Mouse (Mus musculus): Measurements from ENCODE around the gene Ccser2. TPM values are rescaled to one million over a fixed set of nuclear protein-coding genes. Genes with fewer than 3 reads are reported as not detected.

Ccser2 gene
- polyA plus RNA-seq, 1 experiment from 2014 or later, result 53.1 TPM

DNA sequence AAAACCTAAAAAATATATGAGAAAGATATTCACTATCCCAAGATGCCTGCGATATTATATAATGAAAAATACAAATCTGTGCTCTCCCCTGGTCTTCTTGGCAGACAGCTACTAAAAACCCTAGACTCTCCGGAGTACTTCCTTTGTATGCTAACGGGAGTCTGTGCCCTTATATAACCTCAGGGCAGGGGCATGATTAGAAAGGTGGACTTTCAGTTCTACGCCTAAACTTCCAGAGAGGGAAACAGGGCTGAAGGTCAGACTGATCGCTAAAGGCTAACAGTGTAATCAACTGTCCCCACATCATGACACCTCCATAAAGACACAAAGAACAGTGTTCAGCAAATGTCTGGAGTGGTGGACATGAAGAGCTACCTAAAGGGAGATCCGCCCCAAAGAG lies 11.3 kb downstream of the Ccser2 start:
- H3K36me3 ChIP-seq (ENCODE audit: control insufficient read depth, insufficient read depth, low read length), result no peaks in the 10 kb centered on the region
- ATAC-seq (no peak), DNase-seq (ENCODE audit: low spot score) (no peak)
- no peak overlapping the region for H3K4me3 ChIP-seq (ENCODE audit: low read depth, low read length)
- H3K27me3 ChIP-seq (replicated peaks; ENCODE audit: control insufficient read depth, insufficient read depth, low read length), result no peaks in the 10 kb centered on the region
- no peak overlapping the region for H3K27ac ChIP-seq (ENCODE audit: low read depth, low read length)
- H3K4me1 ChIP-seq (ENCODE audit: control insufficient read depth, insufficient read depth, low read length), result no peaks in the 10 kb centered on the region
- H3K9me3 ChIP-seq (replicated peaks; ENCODE audit: control insufficient read depth, low read length), result no peaks in the 10 kb centered on the region
- no peak overlapping the region for H3K9ac ChIP-seq (ENCODE audit: low read length)
- H3K4me2 ChIP-seq (ENCODE audit: low read length), result no peak overlapping the region
- 85% methylated on average over 6 of the region's 6 CpGs for WGBS

DNA sequence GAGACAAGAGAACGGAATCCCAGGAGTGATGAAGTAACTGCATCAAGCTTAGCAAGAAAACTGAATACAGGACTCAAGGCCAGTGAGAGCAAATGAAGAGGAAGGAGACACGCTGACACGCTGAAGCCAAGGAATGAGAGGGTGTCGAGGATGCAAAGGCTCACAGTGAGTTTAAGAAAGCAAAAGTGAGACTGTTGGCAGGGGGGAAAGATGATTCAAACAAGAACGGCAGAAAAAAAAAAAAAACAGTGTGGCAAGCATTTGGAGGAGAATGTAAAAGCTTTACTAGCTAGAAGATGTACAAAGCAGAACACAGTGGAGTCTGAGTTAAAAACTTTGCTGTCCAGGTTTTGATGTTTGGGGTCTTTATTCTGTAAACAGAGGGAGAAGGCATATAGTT lies 11.9 kb downstream of the Ccser2 start:
- H3K4me2 ChIP-seq (ENCODE audit: low read length), result no peak overlapping the region
- H3K9me3 ChIP-seq (replicated peaks; ENCODE audit: control insufficient read depth, low read length), result no peaks in the 10 kb centered on the region
- 72% methylated on average over 5 of the region's 5 CpGs for WGBS
- no peaks in the 10 kb centered on the region for H3K27me3 ChIP-seq (replicated peaks; ENCODE audit: control insufficient read depth, insufficient read depth, low read length)
- DNase-seq (ENCODE audit: low spot score) (no peak), ATAC-seq (no peak)
- no peaks in the 10 kb centered on the region for H3K4me1 ChIP-seq (ENCODE audit: control insufficient read depth, insufficient read depth, low read length)
- no peaks in the 10 kb centered on the region for H3K36me3 ChIP-seq (ENCODE audit: control insufficient read depth, insufficient read depth, low read length)
- H3K27ac ChIP-seq (ENCODE audit: low read depth, low read length), result no peak overlapping the region
- H3K9ac ChIP-seq (ENCODE audit: low read length), result no peak overlapping the region
- H3K4me3 ChIP-seq (ENCODE audit: low read depth, low read length), result no peak overlapping the region

DNA sequence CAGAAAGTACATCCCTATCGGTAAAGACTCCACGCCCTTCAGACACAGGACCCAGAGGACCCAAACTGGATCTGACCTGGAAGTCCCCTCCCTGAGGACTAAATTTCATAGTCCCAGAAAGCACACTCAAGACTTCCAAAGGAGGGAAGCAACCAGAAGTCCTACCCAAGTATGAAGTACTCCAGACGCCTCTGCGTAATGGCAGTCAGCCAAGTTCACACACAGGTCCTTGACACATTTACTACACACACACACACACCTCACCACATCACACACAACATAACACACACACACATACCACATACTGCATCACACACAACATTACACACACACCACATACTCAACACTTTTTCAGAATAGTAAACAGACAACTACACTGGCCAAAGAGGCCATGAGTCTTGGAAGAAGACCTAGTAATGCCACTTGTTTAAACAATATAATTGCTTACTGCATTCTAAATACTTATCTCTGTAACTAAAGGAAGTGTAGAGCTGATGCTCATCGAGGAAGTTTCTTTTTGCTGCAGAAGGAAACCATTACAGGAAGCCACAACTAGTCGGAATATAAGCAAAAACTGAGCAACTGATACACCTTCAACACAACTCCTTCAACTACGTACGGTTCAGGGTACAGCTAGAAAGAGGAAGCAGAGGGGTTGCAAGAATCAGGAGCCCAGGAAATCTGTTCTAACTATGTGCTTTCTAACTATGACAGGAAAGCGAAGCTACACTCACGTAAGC lies 15.7 kb downstream of the Ccser2 start:
- Histone ChIP-seq H3K36me3 (ENCODE audit: control insufficient read depth, insufficient read depth, low read length) (no peaks in the 10 kb centered on the region), H3K27me3 (replicated peaks; ENCODE audit: control insufficient read depth, insufficient read depth, low read length) (no peaks in the 10 kb centered on the region), H3K27ac (ENCODE audit: low read depth, low read length) (no peak overlapping the region), H3K4me3 (ENCODE audit: low read depth, low read length) (no peak overlapping the region), H3K9ac (ENCODE audit: low read length) (no peak overlapping the region), H3K9me3 (replicated peaks; ENCODE audit: control insufficient read depth, low read length) (no peaks in the 10 kb centered on the region), H3K4me1 (ENCODE audit: control insufficient read depth, insufficient read depth, low read length) (no peaks in the 10 kb centered on the region), H3K4me2 (ENCODE audit: low read length) (no peak overlapping the region)
- DNase-seq (ENCODE audit: low spot score), result no peak
- WGBS, result 91% methylated on average over 10 of the region's 10 CpGs
- ATAC-seq, result no peak

DNA sequence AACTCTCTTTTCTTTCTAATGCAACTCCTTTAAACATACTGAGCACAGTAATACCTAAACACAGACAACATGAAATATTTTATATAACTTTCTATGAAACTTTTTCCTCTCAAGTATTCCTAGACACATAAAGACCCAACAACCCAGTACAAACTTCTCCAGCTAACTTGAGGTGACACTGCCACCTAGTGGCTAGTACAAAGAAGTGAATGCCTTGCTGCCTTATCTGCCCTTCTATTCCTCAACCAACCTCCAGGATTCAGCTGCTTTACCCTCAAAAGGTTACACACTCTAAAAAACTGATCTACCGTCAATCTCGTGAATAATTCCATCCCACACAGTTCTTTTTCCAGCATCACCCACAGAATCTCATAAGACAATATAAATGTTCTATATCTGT lies 16.4 kb downstream of the Ccser2 start:
- Histone ChIP-seq H3K4me3 (ENCODE audit: low read depth, low read length) (no peak overlapping the region), H3K9me3 (replicated peaks; ENCODE audit: control insufficient read depth, low read length) (no peaks in the 10 kb centered on the region), H3K27me3 (replicated peaks; ENCODE audit: control insufficient read depth, insufficient read depth, low read length) (no peaks in the 10 kb centered on the region), H3K36me3 (ENCODE audit: control insufficient read depth, insufficient read depth, low read length) (no peaks in the 10 kb centered on the region), H3K9ac (ENCODE audit: low read length) (no peak overlapping the region), H3K4me1 (ENCODE audit: control insufficient read depth, insufficient read depth, low read length) (no peaks in the 10 kb centered on the region), H3K4me2 (ENCODE audit: low read length) (no peak overlapping the region), H3K27ac (ENCODE audit: low read depth, low read length) (no peak overlapping the region)
- WGBS, result 28% methylated on average over 2 of the region's 2 CpGs
- DNase-seq (ENCODE audit: low spot score), result peak; percentile 68
- ATAC-seq, result peak; percentile 57; the same call in 1 of the 2 replicates

DNA sequence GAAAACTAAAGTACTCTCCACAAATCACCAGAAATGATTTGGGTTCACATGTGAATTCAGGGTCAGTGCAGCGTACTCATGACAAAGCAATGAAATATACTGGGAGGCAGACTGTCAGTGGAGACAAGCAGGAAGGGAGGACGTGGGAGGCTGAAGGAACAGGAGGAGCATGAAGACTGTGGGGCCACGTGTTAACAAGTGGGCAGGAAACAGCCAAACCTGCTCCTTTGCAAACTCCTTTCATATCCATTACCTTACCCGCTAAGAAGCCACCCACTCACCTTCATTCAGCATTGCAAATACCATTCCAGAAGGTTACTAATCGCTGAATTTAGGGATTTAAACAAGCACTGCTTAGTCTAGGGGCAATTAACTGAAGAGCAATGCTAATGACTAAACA lies 25.9 kb downstream of the Ccser2 start:
- WGBS, result 48% methylated on average over 5 of the region's 5 CpGs
- ATAC-seq, result no peak
- H3K36me3 ChIP-seq (ENCODE audit: control insufficient read depth, insufficient read depth, low read length), result peaks cover 23% of the 10 kb centered on the region

DNA sequence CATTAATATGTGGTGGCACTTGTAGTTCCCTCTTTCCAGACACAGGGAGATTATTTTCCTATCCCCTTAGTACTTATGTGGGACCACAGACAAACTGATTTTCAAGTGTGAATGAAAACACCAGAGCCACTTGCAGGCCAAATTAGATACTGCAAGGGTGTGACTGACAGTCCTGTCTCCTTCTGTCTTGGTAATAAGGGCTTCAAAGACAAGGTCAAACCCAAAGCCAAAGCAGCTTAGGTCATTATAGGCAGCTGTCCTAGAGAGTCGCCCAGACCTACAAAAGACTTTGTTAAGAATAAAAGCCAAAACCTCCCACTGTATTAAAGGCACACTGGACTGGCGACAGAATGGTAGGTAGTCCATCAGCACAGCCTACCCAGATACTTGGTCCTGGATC lies 30.6 kb downstream of the Ccser2 start:
- ATAC-seq (no peak), DNase-seq (ENCODE audit: low spot score) (no peak)
- Histone ChIP-seq H3K4me2 (ENCODE audit: low read length) (no peak overlapping the region), H3K4me1 (ENCODE audit: control insufficient read depth, insufficient read depth, low read length) (no peaks in the 10 kb centered on the region), H3K4me3 (ENCODE audit: low read depth, low read length) (no peak overlapping the region), H3K27me3 (replicated peaks; ENCODE audit: control insufficient read depth, insufficient read depth, low read length) (no peaks in the 10 kb centered on the region), H3K36me3 (ENCODE audit: control insufficient read depth, insufficient read depth, low read length) (peaks cover 32% of the 10 kb centered on the region), H3K9me3 (replicated peaks; ENCODE audit: control insufficient read depth, low read length) (no peaks in the 10 kb centered on the region), H3K9ac (ENCODE audit: low read length) (no peak overlapping the region), H3K27ac (ENCODE audit: low read depth, low read length) (no peak overlapping the region)
- WGBS, result 66% methylated on average over 2 of the region's 2 CpGs

More for the DNA sequence above, 25.9 kb downstream of the Ccser2 start:
- Histone ChIP-seq H3K9ac (ENCODE audit: low read length) (no peak overlapping the region), H3K27me3 (replicated peaks; ENCODE audit: control insufficient read depth, insufficient read depth, low read length) (no peaks in the 10 kb centered on the region), H3K4me3 (ENCODE audit: low read depth, low read length) (no peak overlapping the region), H3K27ac (ENCODE audit: low read depth, low read length) (no peak overlapping the region), H3K4me2 (ENCODE audit: low read length) (no peak overlapping the region), H3K4me1 (ENCODE audit: control insufficient read depth, insufficient read depth, low read length) (no peaks in the 10 kb centered on the region), H3K9me3 (replicated peaks; ENCODE audit: control insufficient read depth, low read length) (no peaks in the 10 kb centered on the region)
- no peak for DNase-seq (ENCODE audit: low spot score)

DNA sequence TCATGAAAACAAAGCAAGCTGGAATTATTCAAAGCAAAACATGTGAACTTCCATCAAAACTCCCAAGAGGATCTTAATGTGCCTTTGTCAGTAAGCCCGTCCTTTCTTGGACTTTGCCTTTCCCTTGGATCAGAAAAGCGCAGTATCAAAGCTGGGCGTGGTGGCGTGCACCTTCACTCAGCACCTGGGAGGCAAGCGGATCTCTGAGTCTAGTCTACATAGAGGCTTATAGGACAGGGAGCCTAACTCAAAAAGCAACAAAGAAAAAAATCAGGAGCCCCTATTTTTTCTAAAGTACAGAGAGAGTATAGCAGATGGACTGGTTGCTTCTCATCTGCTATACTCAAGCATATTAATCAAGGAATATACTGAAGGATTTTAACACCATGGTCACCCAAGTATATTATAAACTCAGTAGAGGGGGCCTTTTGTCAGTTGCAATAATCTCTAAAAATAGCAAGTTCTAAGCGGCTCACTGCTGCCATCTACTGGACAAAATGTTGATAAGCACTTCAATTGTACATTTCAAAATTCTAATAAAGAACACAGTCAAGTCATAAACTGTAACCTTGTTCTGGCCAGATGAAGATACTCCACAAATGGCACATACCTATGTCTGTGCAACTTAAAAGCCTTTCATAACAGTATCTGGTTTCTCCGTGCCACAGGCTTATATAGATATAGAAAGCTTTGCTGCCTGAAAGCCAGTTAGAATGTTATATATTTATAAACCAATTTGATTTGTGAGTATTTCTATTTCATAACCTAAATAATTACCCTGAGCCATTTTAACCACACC lies 31.3 kb downstream of the Ccser2 start:
- ATAC-seq (peak; percentile 26; the same call in 1 of the 2 replicates), DNase-seq (ENCODE audit: low spot score) (peak; percentile 81)
- peaks cover 32% of the 10 kb centered on the region for H3K36me3 ChIP-seq (ENCODE audit: control insufficient read depth, insufficient read depth, low read length)
- no peaks in the 10 kb centered on the region for H3K27me3 ChIP-seq (replicated peaks; ENCODE audit: control insufficient read depth, insufficient read depth, low read length)
- no peak overlapping the region for H3K4me2 ChIP-seq (ENCODE audit: low read length)
- no peaks in the 10 kb centered on the region for H3K4me1 ChIP-seq (ENCODE audit: control insufficient read depth, insufficient read depth, low read length)
- H3K4me3 ChIP-seq (ENCODE audit: low read depth, low read length), result no peak overlapping the region
- H3K9me3 ChIP-seq (replicated peaks; ENCODE audit: control insufficient read depth, low read length), result no peaks in the 10 kb centered on the region
- WGBS, result 75% methylated on average over 7 of the region's 7 CpGs
- no peak overlapping the region for H3K9ac ChIP-seq (ENCODE audit: low read length)
- no peak overlapping the region for H3K27ac ChIP-seq (ENCODE audit: low read depth, low read length)

DNA sequence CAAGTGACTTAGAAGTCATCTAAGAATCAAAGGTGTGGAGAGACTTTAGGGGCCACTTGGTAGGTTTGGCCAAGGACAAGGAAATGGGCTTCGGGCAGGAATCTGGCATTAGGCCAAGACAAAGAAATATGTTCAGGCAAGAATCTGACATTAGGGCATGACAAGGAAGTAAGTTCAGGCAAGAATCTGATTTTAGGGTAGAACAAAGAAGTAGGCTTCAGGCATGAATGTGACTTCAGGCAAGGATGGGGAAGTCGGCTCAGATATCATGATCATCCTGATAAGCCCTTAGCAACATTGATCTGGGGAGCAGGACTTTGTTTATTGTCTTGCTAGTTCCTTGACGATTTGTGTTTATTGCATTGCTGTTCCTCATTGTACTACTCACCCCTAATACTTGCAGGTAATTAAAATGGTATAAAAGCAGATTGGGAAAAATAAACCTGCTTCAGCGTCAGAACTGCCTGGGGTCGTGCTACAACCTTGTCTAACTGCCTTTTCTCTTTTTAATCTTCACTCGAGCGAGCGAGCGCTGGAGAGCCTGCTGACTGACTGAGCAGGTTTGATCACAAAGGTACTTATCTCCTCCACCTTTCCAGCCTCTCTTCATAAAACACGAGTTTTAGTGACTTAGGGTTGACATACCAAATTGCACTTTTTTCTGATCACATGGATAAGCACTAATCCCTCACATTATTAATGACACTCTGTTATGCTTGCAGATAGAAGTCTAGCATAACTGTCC lies 35.8 kb downstream of the Ccser2 start:
- Histone ChIP-seq H3K4me3 (ENCODE audit: low read depth, low read length) (no peak overlapping the region), H3K27me3 (replicated peaks; ENCODE audit: control insufficient read depth, insufficient read depth, low read length) (no peaks in the 10 kb centered on the region), H3K9ac (ENCODE audit: low read length) (no peak overlapping the region), H3K9me3 (replicated peaks; ENCODE audit: control insufficient read depth, low read length) (no peaks in the 10 kb centered on the region), H3K36me3 (ENCODE audit: control insufficient read depth, insufficient read depth, low read length) (peaks cover 11% of the 10 kb centered on the region; the same call in 1 of the 2 replicates), H3K4me1 (ENCODE audit: control insufficient read depth, insufficient read depth, low read length) (no peaks in the 10 kb centered on the region), H3K27ac (ENCODE audit: low read depth, low read length) (no peak overlapping the region), H3K4me2 (ENCODE audit: low read length) (no peak overlapping the region)
- WGBS, result 82% methylated on average over 10 of the region's 10 CpGs
- ATAC-seq (no peak), DNase-seq (ENCODE audit: low spot score) (no peak)
